Mouse (Mus musculus) thymus, postnatal 14 days (tissue): ENCODE results near the gene Plin2.
"Not testable (repeated sequence)": the region's sequence is repeated elsewhere in the genome, so short reads cannot be mapped to it uniquely, and the experiment has no call there.

Experiments used
- DNase-seq: peaks from one replicate; pipeline ENCODE4 v3.0.0; 2021

Gene Plin2

GRCm38 (mm10) chr4:86683280-86683679 is 13.4 kb upstream of the Plin2 start:
- peak; percentile 62 for DNase-seq

DNA sequence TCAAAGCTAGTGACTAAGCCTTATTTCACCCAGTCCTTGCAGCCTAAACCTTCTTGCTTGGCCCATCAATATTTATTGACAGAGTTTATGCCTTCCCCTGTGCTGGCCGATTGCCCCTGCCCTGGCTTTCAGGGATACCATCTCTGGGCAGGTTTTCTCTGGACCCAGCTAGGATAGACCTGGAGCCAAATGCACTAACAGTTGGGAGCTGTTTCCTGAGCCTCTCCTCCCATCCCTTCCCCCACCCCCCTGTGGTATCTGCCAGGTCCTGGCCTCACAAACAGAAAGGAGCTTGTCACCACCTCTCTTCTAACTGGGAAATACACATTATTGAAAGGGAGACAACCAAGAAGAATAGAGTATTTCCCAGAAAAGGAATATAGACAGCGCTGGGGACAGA is 12.0 kb upstream of the Plin2 start:
- DNase-seq = no peak

DNA sequence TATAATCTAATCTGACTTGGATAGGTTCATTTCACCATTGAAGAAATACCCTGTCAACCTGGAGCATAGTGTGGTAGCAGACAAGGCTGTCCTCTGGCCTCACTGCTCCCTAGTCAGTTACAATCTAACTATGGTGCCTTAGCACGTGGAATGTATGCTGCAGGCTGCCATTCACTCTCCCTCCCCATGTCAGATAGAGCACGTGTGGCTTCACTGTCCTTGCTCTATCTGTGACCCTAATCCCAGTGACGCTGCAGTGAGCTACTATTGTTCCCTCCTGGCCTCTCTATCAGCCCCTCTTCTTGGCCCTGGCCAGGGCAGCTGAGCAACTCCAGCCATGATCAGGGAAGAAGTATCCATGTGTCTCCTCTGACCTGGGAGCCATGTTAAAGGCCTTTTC is 11.6 kb upstream of the Plin2 start:
- no peak for DNase-seq

DNA sequence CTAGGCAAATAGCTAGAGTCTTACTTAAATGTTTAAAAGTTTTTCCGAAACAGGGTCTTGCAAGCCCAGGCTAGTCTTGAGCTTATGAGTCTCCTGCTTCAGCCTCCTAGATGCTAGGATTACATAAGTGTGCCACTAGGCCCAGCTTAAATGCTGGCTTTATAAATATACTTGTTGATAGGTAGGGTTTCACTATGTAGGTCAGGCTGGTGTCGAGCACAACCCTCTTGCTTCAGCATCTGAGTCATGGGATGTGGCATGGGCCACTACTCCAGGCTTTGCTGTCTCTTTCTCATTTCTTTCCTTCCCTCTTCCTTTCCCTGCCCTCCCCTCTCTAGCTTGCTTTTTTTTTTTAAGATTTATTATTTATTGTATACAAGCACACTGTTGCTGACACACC is 9.8 kb upstream of the Plin2 start:
- no peak for DNase-seq

- no peak for DNase-seq
Measured at GRCm38 (mm10) chr4:86676756-86677155, 6.9 kb upstream of the Plin2 start.

- DNase-seq = not testable (repeated sequence)
Measured at GRCm38 (mm10) chr4:86674739-86675138, 4.9 kb upstream of the Plin2 start.

DNA sequence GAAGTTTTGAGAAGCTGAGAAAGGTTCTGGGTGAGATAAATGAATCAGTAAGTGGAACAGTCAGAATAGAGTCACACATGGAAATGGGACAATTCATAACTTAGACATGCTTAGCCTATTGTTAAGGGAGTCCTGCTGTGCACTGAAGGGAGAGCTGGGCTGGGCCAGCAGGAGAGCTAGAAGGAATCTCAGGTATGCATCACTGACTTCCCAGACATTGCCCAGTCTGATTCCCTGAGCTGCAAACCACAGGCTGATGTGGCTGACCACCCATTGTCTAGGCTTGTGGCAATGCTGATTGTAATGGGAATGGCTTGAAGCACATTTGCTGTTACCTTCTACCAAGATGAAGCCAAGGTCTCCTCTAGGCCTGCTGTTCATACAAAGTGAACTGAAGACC is 4.3 kb upstream of the Plin2 start:
- not testable (repeated sequence) for DNase-seq

- no peak for DNase-seq
Measured at GRCm38 (mm10) chr4:86672450-86672849, 2.6 kb upstream of the Plin2 start.

GRCm38 (mm10) chr4:86671803-86672202 is 1.9 kb upstream of the Plin2 start:
- no peak for DNase-seq

DNA sequence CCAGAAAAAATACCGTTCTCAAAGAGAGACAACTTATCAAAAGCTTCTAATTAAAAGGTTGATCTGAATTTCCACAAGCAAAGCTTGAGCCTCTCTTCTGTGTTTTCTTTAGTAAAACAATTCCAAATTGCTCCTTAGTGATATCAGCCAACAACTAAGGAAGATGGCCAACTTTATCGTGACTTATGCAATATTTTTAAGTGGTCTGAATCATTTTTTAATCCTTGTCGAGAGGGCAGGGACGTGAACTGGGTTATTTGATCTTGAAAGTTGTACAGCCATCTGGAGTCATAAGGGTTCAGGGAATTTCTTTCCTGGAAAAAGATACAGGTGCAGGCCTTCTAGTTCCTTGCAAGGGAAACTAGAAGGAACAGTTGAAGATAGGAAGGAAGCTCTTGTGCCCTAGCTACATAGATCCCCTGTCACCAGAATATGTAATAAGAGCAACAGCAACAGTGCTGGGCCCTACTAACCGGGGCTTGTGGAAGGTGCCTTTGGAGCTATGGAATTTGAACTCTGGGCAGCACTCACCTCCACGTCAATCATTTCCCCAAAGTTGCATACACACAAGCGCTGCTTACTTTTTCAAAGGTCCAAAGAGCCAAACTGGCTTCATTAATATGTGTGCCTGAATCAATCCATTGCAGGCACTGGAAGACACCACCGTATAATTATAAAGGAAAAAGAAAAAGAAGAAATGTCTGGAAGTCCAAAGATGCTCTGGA is 884 bp upstream of the Plin2 start:
- no peak for DNase-seq

GRCm38 (mm10) chr4:86669241-86669753 is 563 bp downstream of the Plin2 start:
- DNase-seq = not testable (repeated sequence)

- no peak for DNase-seq
Measured at GRCm38 (mm10) chr4:86668290-86669000, 1.4 kb downstream of the Plin2 start.

- no peak for DNase-seq
Measured at GRCm38 (mm10) chr4:86665596-86665995, 4.3 kb downstream of the Plin2 start.

DNA sequence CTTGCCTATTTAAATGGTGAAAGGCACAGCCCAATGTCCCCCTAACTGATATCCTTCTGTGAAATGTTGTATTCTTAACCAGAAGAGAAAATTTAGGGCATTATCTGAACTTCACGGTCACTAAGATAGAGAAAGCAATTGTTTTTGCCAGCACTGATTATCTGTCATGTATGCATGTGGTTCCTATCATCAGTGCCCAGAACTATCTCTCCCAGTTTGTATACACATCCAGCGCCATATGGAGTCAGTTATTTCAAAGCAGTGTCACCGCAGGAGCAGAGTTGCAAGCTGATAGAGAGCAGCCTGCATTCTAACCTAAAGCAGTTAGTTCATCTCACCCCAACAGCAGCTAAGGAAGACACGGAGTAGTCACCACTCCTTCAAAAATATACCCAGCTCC is 5.9 kb downstream of the Plin2 start:
- DNase-seq = no peak

GRCm38 (mm10) chr4:86657176-86657575 is 12.7 kb downstream of the Plin2 start:
- no peak for DNase-seq

DNA sequence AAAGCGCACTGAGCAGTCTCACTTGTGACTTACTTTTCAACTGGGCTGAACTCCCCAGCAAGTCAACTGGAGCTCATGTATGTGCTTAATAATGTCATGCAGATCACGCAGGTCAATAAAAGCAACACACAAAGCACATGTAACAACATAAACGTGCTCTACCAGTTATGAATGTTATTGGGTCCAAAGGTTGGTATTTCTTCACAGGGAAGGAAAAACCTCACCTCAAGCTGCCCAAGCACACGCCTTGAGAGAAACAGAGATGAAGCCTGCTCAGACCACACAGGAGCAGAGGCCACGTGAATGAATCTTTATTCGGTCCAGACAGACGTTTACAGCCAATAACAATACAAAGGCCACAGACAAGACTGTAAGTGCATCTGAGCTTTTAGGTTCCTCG is 13.4 kb downstream of the Plin2 start:
- not testable (repeated sequence) for DNase-seq

DNA sequence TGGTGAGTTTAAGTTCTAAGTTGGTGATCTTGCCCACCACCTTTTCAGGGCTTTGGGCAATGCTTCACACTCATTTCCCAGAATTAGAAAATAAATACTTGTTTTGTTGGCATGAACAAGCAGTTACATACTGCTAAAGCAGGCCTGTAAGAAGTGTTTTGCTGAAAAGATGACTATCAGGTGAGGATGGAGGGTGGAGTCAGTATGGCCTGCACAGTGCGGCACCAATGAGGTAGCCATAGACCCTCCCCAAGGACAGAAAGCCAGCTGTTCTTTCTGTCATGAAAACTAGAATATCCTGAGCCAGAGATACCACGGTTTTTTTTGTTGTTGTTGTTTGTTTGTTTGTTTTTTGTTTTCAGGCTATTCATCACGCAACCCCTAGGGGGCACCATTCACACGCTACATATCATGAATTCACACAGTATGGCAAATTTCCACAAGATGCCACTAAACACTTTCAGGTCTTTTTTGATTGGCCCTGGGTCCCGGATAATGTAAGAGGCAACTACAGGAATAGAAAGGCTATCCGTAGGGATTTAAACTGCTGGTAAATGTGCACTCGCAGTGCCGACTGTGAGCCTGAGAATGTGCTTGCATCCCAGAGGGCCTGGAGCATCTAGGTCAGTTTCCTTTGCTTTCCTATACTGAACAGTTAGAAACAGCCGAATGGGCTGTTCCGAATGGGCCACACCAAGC is 18.0 kb downstream of the Plin2 start:
- peak; percentile 31 for DNase-seq

- not testable (repeated sequence) for DNase-seq
Measured at GRCm38 (mm10) chr4:86648394-86648793, 21.5 kb downstream of the Plin2 start.

DNA sequence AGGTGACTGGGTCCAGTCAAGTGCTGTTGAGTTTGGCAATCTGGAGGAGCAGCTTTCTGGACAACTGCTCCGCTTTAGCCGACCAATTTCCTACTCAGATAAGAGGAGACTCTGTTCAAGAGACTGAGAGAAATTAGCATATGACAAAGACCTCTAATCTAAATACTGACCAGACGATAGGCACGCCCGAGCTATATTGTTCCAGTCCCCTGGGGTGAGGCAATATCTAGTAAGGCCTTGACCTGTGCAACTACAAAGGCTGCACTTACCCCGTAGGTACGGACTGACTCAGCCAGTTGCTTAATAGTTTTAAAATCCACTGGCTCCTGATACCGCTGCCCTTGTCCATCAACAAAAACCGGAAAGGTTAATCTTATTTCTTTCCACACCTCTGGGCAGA is 32.3 kb downstream of the Plin2 start:
- DNase-seq = not testable (repeated sequence)

DNA sequence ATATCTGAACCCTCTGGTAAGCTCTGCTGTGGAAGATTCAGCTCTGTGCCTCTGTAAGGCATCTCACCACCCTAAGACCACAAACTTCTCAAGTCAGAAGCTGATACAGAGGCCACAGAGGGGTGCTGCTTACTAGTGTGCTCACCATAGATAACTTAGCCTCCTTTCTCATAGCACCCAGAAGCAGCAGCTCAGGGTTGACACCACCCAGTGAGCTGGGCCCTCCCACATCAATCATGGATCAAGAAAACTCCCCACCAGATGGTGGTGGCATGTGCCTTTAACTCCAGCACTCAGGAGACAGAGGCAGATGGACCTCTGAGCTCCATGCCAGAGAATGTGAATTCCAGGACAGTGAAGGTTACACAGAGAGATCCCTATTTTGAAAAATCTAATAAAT is 35.0 kb downstream of the Plin2 start:
- DNase-seq = not testable (repeated sequence)

DNA sequence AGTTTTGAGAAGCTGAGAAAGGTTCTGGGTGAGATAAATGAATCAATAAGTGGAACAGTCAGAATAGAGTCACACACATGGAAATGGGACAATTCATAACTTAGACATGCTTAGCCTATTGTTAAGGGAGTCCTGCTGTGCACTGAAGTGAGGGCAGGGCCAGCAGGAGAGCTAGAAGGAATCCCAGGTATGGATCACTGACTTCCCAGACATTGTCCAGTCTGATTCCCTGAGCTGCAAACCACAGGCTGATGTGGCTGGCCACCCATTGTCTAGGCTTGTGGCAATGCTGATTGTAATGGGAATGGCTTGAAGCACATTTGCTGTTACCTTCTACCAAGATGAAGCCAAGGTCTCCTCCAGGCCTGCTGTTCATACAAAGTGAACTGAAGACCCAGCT is 35.5 kb downstream of the Plin2 start:
- DNase-seq = not testable (repeated sequence)

- DNase-seq = not testable (repeated sequence)
Measured at GRCm38 (mm10) chr4:86632556-86632955, 37.3 kb downstream of the Plin2 start.

DNA sequence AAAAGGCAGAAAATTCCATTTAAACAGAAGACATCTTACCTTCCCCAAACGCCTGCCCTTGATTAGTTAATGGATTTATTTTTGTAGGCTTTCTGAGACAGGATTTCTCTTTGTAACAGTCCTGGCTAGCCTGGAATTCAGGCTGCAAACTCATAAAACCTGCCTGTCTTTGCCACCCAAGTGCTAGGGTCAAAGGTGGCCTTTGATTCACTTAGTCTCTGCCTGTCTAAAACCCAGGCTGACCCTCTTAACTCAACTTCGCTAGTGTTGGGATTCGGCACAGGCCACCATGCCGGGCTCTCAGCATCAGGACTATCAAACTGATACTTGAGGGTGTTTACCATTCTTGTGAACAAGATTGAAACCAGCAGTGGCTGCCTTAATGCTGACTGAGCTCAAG is 38.0 kb downstream of the Plin2 start:
- DNase-seq = no peak

- not testable (repeated sequence) for DNase-seq
Measured at GRCm38 (mm10) chr4:86626496-86626895, 43.4 kb downstream of the Plin2 start.
